Mouse (Mus musculus) hindbrain, postnatal 0 days (tissue): Measurements from ENCODE around the gene Sik3. TPM values are rescaled to one million over a fixed set of nuclear protein-coding genes. Genes with fewer than 3 reads are reported as not detected.

Experiments
- ATAC-seq: fragments of 200-750 bp; cut with Nextera tagmentation; 2 replicates; pipeline ENCODE4 v1.8.0; 2017; ENCODE audit warnings: mild to moderate bottlenecking, moderate TSS enrichment, moderate library complexity
- DNase-seq: peaks from one replicate; pipeline ENCODE4 v3.0.0-alpha.2; 2015; ENCODE audit warnings: low spot score
- H3K27ac ChIP-seq: fragments of 300-500 bp; sonication (generic); 2 replicates; pipeline ENCODE4 v1.5.1; 2014; ENCODE audit warnings: mild to moderate bottlenecking
- H3K27me3 ChIP-seq: fragments of 300-500 bp; sonication (generic); 2 replicates; pipeline ENCODE4 v1.6.1; 2014; ENCODE audit warnings: low read length, mixed read lengths; ENCODE audit not compliant: insufficient read depth
- H3K36me3 ChIP-seq: fragments of 300-500 bp; sonication (generic); 2 replicates; pipeline ENCODE4 v1.6.1; 2014; ENCODE audit warnings: low read length, mixed read lengths; ENCODE audit not compliant: insufficient read depth
- H3K4me1 ChIP-seq: fragments of 300-500 bp; sonication (generic); 2 replicates; pipeline ENCODE4 v1.6.1; 2014; ENCODE audit warnings: antibody characterized with exemption, low read length, mixed read lengths; ENCODE audit not compliant: insufficient read depth
- H3K4me2 ChIP-seq: fragments of 300-500 bp; sonication (generic); 2 replicates; pipeline ENCODE4 v1.6.1; 2014; ENCODE audit warnings: low read depth, mild to moderate bottlenecking, low read length, moderate library complexity, mixed read lengths
- H3K4me3 ChIP-seq: fragments of 300-500 bp; sonication (generic); 2 replicates; pipeline ENCODE4 v1.5.1; 2014; ENCODE audit warnings: low read length
- H3K9ac ChIP-seq: fragments of 300-500 bp; sonication (generic); replicated peaks from 2 replicates; pipeline ENCODE4 v1.6.1; 2014; ENCODE audit warnings: mild to moderate bottlenecking, low read length, moderate library complexity, mixed read lengths
- H3K9me3 ChIP-seq: fragments of 300-500 bp; sonication (generic); 2 replicates; pipeline ENCODE4 v1.6.1; 2016; ENCODE audit warnings: low read length, mixed read lengths
- CTCF ChIP-seq: IDR thresholded peaks from 2 replicates; pipeline ENCODE4 v1.5.1; 2016; ENCODE audit warnings: antibody characterized with exemption, control low read depth, low read depth
- WGBS: fragments of 180-500 bp; shearing (Covaris S2); extraction: QIAGEN DNeasy Blood & Tissue Kit; methylation state at CpG from one replicate; pipeline ENCODE4 v1.1.7; 2014; 5-methylcytosine and 5-hydroxymethylcytosine counted together
- polyA plus RNA-seq: library from polyadenylated mRNA; unstranded; fragments of >200 nt; fragmentation: Nextera tagmentation; extraction: Ambion mirVana; gene quantifications from 2 replicates; pipeline ENCODE4 v1.2.1, GENCODE M21; 2015
- total RNA-seq: library from RNA; depleted of rRNA; stranded (reverse); fragments of >200 nt; gene quantifications from 2 replicates; pipeline ENCODE4 v1.2.3, GENCODE M21; 2014

The Sik3 gene
- total and polyA plus RNA-seq, 2 experiments from 2014 or later: 12.5 to 37.1 TPM

GRCm38 (mm10) chr9:46174770-46175294, 162.2 kb downstream of the Sik3 start:
- ATAC-seq: no peak

GRCm38 (mm10) chr9:46175300-46175699, 162.7 kb downstream of the Sik3 start:
- H3K36me3 ChIP-seq: peaks cover 4% of the 10 kb centered on the region; the same call in 1 of the 2 replicates
- H3K9me3 ChIP-seq: no peaks in the 10 kb centered on the region
- H3K27me3 ChIP-seq: no peaks in the 10 kb centered on the region
- TF ChIP-seq CTCF: no peak
- ATAC-seq (no peak), DNase-seq (no peak)
- 0 out of 2 replicates have a peak, but pooled peaks cover 4% of the 10 kb centered on the region for H3K4me1 ChIP-seq
- no peak overlapping the region for H3K9ac ChIP-seq
- no peak overlapping the region for H3K4me2 ChIP-seq
- no peak overlapping the region for H3K4me3 ChIP-seq
- H3K27ac ChIP-seq: no peak overlapping the region
- whole genome bisulfite sequencing: 94% methylated on average over 1 of the region's 1 CpGs

More at GRCm38 (mm10) chr9:46174770-46175294, 162.2 kb downstream of the Sik3 start:
- Histone ChIP-seq H3K9me3 (no peaks in the 10 kb centered on the region), H3K4me1 (0 out of 2 replicates have a peak, but pooled peaks cover 4% of the 10 kb centered on the region), H3K27ac (no peak overlapping the region), H3K4me2 (no peak overlapping the region), H3K36me3 (peaks cover 4% of the 10 kb centered on the region; the same call in 1 of the 2 replicates), H3K4me3 (no peak overlapping the region), H3K27me3 (no peaks in the 10 kb centered on the region), H3K9ac (no peak overlapping the region)
- 79% methylated on average over 5 of the region's 5 CpGs for WGBS
- no peak for TF ChIP-seq CTCF
- no peak for DNase-seq

GRCm38 (mm10) chr9:46175938-46176375, 163.3 kb downstream of the Sik3 start:
- Histone ChIP-seq H3K9ac (no peak overlapping the region), H3K4me3 (no peak overlapping the region), H3K27ac (no peak overlapping the region), H3K4me2 (no peak overlapping the region), H3K4me1 (0 out of 2 replicates have a peak, but pooled peaks cover 10% of the 10 kb centered on the region), H3K9me3 (no peaks in the 10 kb centered on the region), H3K36me3 (peaks cover 4% of the 10 kb centered on the region; the same call in 1 of the 2 replicates), H3K27me3 (no peaks in the 10 kb centered on the region)
- TF ChIP-seq CTCF: no peak
- WGBS: 96% methylated on average over 1 of the region's 1 CpGs
- ATAC-seq (no peak), DNase-seq (no peak)

GRCm38 (mm10) chr9:46176613-46177012, 164.0 kb downstream of the Sik3 start:
- no peak for TF ChIP-seq CTCF
- ATAC-seq (no peak), DNase-seq (no peak)
- H3K36me3 ChIP-seq: peaks cover 4% of the 10 kb centered on the region; the same call in 1 of the 2 replicates
- H3K27me3 ChIP-seq: no peaks in the 10 kb centered on the region
- no peaks in the 10 kb centered on the region for H3K9me3 ChIP-seq
- H3K4me2 ChIP-seq: no peak overlapping the region
- 87% methylated on average over 4 of the region's 4 CpGs for WGBS
- H3K9ac ChIP-seq: no peak overlapping the region
- H3K4me1 ChIP-seq: 0 out of 2 replicates have a peak, but pooled peaks cover 10% of the 10 kb centered on the region
- no peak overlapping the region for H3K27ac ChIP-seq
- H3K4me3 ChIP-seq: no peak overlapping the region

- Histone ChIP-seq H3K4me3 (no peak overlapping the region), H3K36me3 (peaks cover 4% of the 10 kb centered on the region; the same call in 1 of the 2 replicates), H3K9ac (no peak overlapping the region), H3K4me1 (0 out of 2 replicates have a peak, but pooled peaks cover 10% of the 10 kb centered on the region), H3K27me3 (no peaks in the 10 kb centered on the region), H3K9me3 (no peaks in the 10 kb centered on the region), H3K4me2 (no peak overlapping the region), H3K27ac (no peak overlapping the region)
- DNase-seq: no peak
- 78% methylated on average over 9 of the region's 9 CpGs for WGBS
- TF ChIP-seq CTCF: no peak
- ATAC-seq: no peak
These were observed 166.0 kb downstream of the Sik3 start for GRCm38 (mm10) chr9:46178595-46178994.

DNA sequence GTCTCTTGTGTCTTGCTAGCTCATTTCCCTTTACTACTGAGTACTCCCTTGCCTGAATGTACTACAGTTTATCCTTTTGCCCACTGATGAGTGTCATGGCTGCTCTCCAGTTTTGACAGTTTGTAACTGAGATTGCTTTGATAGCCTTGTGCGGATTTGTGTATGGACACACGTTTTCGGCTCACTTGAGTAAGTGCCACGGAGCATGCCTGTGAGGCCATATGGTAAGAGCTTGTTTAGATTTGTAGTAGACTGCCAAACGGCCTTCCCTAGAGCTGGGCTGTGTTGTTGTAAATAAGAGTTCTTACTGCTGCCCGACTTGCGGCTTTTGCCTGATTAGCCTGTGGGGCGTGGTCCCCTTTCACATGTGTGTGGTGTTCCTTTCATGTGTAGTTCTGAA, 168.7 kb downstream of the Sik3 start:
- Histone ChIP-seq H3K9ac (no peak overlapping the region), H3K36me3 (peaks cover 4% of the 10 kb centered on the region; the same call in 1 of the 2 replicates), H3K4me2 (no peak overlapping the region), H3K27ac (no peak overlapping the region), H3K27me3 (no peaks in the 10 kb centered on the region), H3K9me3 (no peaks in the 10 kb centered on the region), H3K4me1 (0 out of 2 replicates have a peak, but pooled peaks cover 6% of the 10 kb centered on the region), H3K4me3 (no peak overlapping the region)
- DNase-seq (no peak), ATAC-seq (no peak)
- WGBS: 72% methylated on average over 8 of the region's 8 CpGs
- no peak for TF ChIP-seq CTCF

DNA sequence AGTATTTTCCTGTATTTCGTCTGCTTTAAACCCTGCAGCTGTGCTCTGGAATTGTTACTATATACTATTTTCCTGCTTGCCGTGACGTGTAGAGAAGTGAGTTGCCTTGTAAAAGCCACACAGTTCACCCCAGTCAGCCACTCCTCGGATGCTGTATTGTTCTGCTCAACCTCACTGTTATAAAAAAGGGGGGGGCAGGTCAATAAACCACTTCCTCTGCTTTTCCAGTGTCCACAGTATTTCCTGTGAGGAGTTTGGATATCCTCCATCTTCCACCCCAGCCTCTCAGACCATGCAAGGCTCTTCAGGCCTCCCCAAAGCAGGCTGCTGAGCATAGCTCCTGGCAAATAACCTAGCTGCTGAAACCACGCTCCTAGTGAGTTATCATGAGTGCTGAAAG, 171.9 kb downstream of the Sik3 start:
- no peaks in the 10 kb centered on the region for H3K9me3 ChIP-seq
- DNase-seq (no peak), ATAC-seq (no peak)
- WGBS: 76% methylated on average over 5 of the region's 5 CpGs
- no peak overlapping the region for H3K9ac ChIP-seq
- 0 out of 2 replicates have a peak, but pooled peaks cover 6% of the 10 kb centered on the region for H3K4me1 ChIP-seq
- H3K27me3 ChIP-seq: no peaks in the 10 kb centered on the region
- TF ChIP-seq CTCF: no peak
- no peak overlapping the region for H3K27ac ChIP-seq
- no peak overlapping the region for H3K4me3 ChIP-seq
- no peaks in the 10 kb centered on the region for H3K36me3 ChIP-seq
- no peak overlapping the region for H3K4me2 ChIP-seq
